Mouse (Mus musculus) myocyte (in vitro differentiated cells): Measurements from ENCODE around the gene Slc35f4.

Experiments used
- CEBPB ChIP-seq: IDR thresholded peaks from 2 replicates; pipeline ENCODE4 v1.6.1; 2011; ENCODE audit warnings: mild to moderate bottlenecking, moderate library complexity; ENCODE audit not compliant: poor library complexity, insufficient read depth, severe bottlenecking
- E2F4 ChIP-seq: IDR thresholded peaks from one replicate; pipeline ENCODE4 v1.6.1; 2011; ENCODE audit warnings: mild to moderate bottlenecking, control low read depth, moderate library complexity; ENCODE audit not compliant: insufficient read depth
- MAX ChIP-seq: IDR thresholded peaks from one replicate; pipeline ENCODE4 v1.6.1; 2011; ENCODE audit warnings: low read depth, mild to moderate bottlenecking, control low read depth
- MYOD1 ChIP-seq, 3 experiments: IDR thresholded peaks; one replicate each; pipeline ENCODE4 v1.6.1; 2011; ENCODE audit warnings: control low read depth in 2 of 3, low read depth in 2 of 3, mild to moderate bottlenecking in 2 of 3, moderate library complexity in 1 of 3; ENCODE audit not compliant: insufficient read length in 2 of 3, control insufficient read depth in 1 of 3
- MYOG ChIP-seq, 3 experiments: IDR thresholded peaks; one replicate each; pipeline ENCODE4 v1.6.1; 2011; ENCODE audit warnings: control low read depth in 2 of 3, low read depth in 2 of 3, mild to moderate bottlenecking in 2 of 3; ENCODE audit not compliant: insufficient read length in 2 of 3, control insufficient read depth in 1 of 3, insufficient read depth in 1 of 3
- POLR2A ChIP-seq: IDR thresholded peaks from one replicate; pipeline ENCODE4 v1.6.1; 2011; ENCODE audit warnings: low read depth, mild to moderate bottlenecking, control low read depth, moderate library complexity; ENCODE audit not compliant: insufficient read length
- POLR2AphosphoS2 ChIP-seq: IDR thresholded peaks from one replicate; pipeline ENCODE4 v1.6.1; 2011; ENCODE audit warnings: low read depth, control low read depth; ENCODE audit not compliant: insufficient read length
- TCF12 ChIP-seq: IDR thresholded peaks from one replicate; pipeline ENCODE4 v1.6.1; 2011; ENCODE audit warnings: mild to moderate bottlenecking, control low read depth; ENCODE audit not compliant: poor library complexity, insufficient read depth, severe bottlenecking
- TCF3 ChIP-seq: IDR thresholded peaks from one replicate; pipeline ENCODE4 v1.6.1; 2011; ENCODE audit warnings: low read depth, control low read depth; ENCODE audit not compliant: insufficient read length
- USF1 ChIP-seq: IDR thresholded peaks from one replicate; pipeline ENCODE4 v1.6.1; 2011; ENCODE audit warnings: low read depth, mild to moderate bottlenecking, control low read depth, moderate library complexity

DNA sequence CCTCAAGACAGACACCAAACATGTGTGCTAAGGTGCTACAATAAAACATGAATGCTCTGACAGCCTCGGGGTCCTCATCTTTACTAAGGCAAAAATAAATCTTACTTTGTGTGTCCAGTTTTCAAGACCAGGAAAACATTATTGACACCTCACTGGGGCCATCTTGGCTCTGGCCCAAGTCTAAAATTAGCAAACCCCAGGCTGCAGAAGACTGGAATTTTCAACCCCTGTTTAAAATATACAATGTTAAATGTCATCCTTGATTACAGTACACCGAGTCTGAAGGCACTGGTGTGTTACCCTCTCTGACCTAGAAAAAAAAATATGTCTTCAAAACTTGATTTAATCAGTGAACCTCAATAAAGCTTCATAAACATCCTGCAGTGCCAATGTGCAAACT is 11.7 kb downstream of the Slc35f4 start:
- no peak for TF ChIP-seq POLR2A
- TF ChIP-seq MAX: no peak
- no peak for TF ChIP-seq USF1
- TF ChIP-seq TCF3: no peak
- no peak for TF ChIP-seq TCF12
- TF ChIP-seq MYOD1 (IDR thresholded peaks at IDR 0.05; ENCODE audit: control insufficient read depth in 1 of 3, insufficient read length in 2 of 3, low read depth in 2 of 3): no peak
- TF ChIP-seq POLR2AphosphoS2: no peak
- no peak for TF ChIP-seq MYOG (IDR thresholded peaks at IDR 0.05; ENCODE audit: control insufficient read depth in 1 of 3, insufficient read depth in 1 of 3, insufficient read length in 2 of 3, low read depth in 2 of 3)
- no peak for TF ChIP-seq CEBPB
- TF ChIP-seq E2F4: no peak
